Mouse (Mus musculus) adrenal gland, postnatal 10 days (tissue): ENCODE measurements around the gene Rbm45. TPM values are rescaled to one million over a fixed set of nuclear protein-coding genes. Genes with fewer than 3 reads are reported as not detected.
A peak's percentile ranks its signal among the peaks of the same experiment; 100 is the strongest.

Source experiments
- DNase-seq: peaks from one replicate; pipeline ENCODE4 v3.0.0; 2021; ENCODE audit warnings: mixed read lengths
- total RNA-seq, 2 experiments: library from RNA; stranded (reverse); gene quantifications; 2 replicates each; pipeline ENCODE4 v1.2.3; 2021

The Rbm45 gene
- total RNA-seq, 2 experiments from 2014 or later, result 35.0 to 35.6 TPM

- no peak for DNase-seq
Observed at GRCm38 (mm10) chr2:76378646-76379045, 8.9 kb downstream of the Rbm45 start.

- no peak for DNase-seq
Observed at GRCm38 (mm10) chr2:76386531-76386930, 16.7 kb downstream of the Rbm45 start.

- DNase-seq, result no peak
Observed at GRCm38 (mm10) chr2:76400178-76400577, 30.4 kb downstream of the Rbm45 start.

- no peak for DNase-seq
Observed at GRCm38 (mm10) chr2:76405596-76406150, 35.9 kb downstream of the Rbm45 start.

- peak; percentile 86 for DNase-seq
Observed at GRCm38 (mm10) chr2:76406151-76406936, 36.6 kb downstream of the Rbm45 start, which contains the start of gene Osbpl6. Gene Osbpl6, plus strand, starts transcription at chr2:76406508.

- DNase-seq, result peak; percentile 70
Observed at GRCm38 (mm10) chr2:76406937-76407441, 37.2 kb downstream of the Rbm45 start.

GRCm38 (mm10) chr2:76409526-76409925 is 39.7 kb downstream of the Rbm45 start:
- no peak for DNase-seq

- no peak for DNase-seq
Observed at GRCm38 (mm10) chr2:76409986-76410385, 40.2 kb downstream of the Rbm45 start.

- no peak for DNase-seq
Observed at GRCm38 (mm10) chr2:76412924-76413323, 43.1 kb downstream of the Rbm45 start.

GRCm38 (mm10) chr2:76417446-76418141 is 47.8 kb downstream of the Rbm45 start:
- DNase-seq, result no peak

- no peak for DNase-seq
Observed at GRCm38 (mm10) chr2:76418142-76418518, 48.3 kb downstream of the Rbm45 start.

GRCm38 (mm10) chr2:76421411-76421924 is 51.7 kb downstream of the Rbm45 start:
- no peak for DNase-seq

- no peak for DNase-seq
Observed at GRCm38 (mm10) chr2:76426816-76427215, 57.0 kb downstream of the Rbm45 start.

- no peak for DNase-seq
Observed at GRCm38 (mm10) chr2:76429318-76429717, 59.5 kb downstream of the Rbm45 start.

- no peak for DNase-seq
Observed at GRCm38 (mm10) chr2:76429855-76430254, 60.1 kb downstream of the Rbm45 start.

- DNase-seq, result no peak
Observed at GRCm38 (mm10) chr2:76430539-76430938, 60.8 kb downstream of the Rbm45 start.

Other genes with a start within 250 kb of the Rbm45 start
- under 1 TPM; 0.15 to 0.61 TPM for gene Pde11a, start 31.2 kb upstream of the Rbm45 start, total RNA-seq
- not detected for gene Cyct, start 9.5 kb upstream of the Rbm45 start, total RNA-seq
- 10 to 100 TPM; 12.0 to 15.2 TPM for gene Osbpl6, start 36.5 kb downstream of the Rbm45 start, total RNA-seq